Mouse (Mus musculus) hindbrain, embryonic 15.5 days (tissue): ENCODE results near the gene Hvcn1. TPM values are rescaled to one million over a fixed set of nuclear protein-coding genes. Genes with fewer than 3 reads are reported as not detected.
A peak's percentile ranks its signal among the peaks of the same experiment; 100 is the strongest.

Experiments
- ATAC-seq: fragments of 200-750 bp; cut with Nextera tagmentation; 2 replicates; pipeline ENCODE4 v1.8.0; 2017; ENCODE audit warnings: low read depth, moderate number of reproducible peaks, moderate TSS enrichment; ENCODE audit not compliant: low FRiP score
- H3K27ac ChIP-seq: fragments of 300-500 bp; sonication (generic); replicated peaks from 2 replicates; pipeline ENCODE4 v1.5.1; 2015; ENCODE audit warnings: mild to moderate bottlenecking, inconsistent platforms
- H3K27me3 ChIP-seq: fragments of 300-500 bp; sonication (generic); 2 replicates; pipeline ENCODE4 v1.6.1; 2015; ENCODE audit warnings: control low read depth, inconsistent platforms
- H3K36me3 ChIP-seq: fragments of 300-500 bp; sonication (generic); 2 replicates; pipeline ENCODE4 v1.6.1; 2015; ENCODE audit warnings: control low read depth, inconsistent platforms
- H3K4me1 ChIP-seq: fragments of 300-500 bp; sonication (generic); replicated peaks from 2 replicates; pipeline ENCODE4 v1.6.1; 2015; ENCODE audit warnings: control low read depth, inconsistent platforms
- H3K4me2 ChIP-seq: fragments of 300-500 bp; sonication (generic); 2 replicates; pipeline ENCODE4 v1.6.1; 2015; ENCODE audit warnings: moderate library complexity, mild to moderate bottlenecking, inconsistent platforms
- H3K4me3 ChIP-seq: fragments of 300-500 bp; sonication (generic); 2 replicates; pipeline ENCODE4 v1.5.1; 2015; ENCODE audit warnings: mild to moderate bottlenecking, inconsistent platforms
- H3K9ac ChIP-seq: fragments of 300-500 bp; sonication (generic); 2 replicates; pipeline ENCODE4 v1.6.1; 2015; ENCODE audit warnings: inconsistent platforms
- H3K9me3 ChIP-seq: fragments of 300-500 bp; sonication (generic); 2 replicates; pipeline ENCODE4 v1.6.1; 2016; ENCODE audit warnings: control low read depth, inconsistent platforms
- WGBS: fragments of 180-500 bp; shearing (Covaris S2); methylation state at CpG from one replicate; pipeline ENCODE4 v1.1.7; 2015; 5-methylcytosine and 5-hydroxymethylcytosine counted together
- polyA plus RNA-seq: library from polyadenylated mRNA; unstranded; fragments of >200 nt; fragmentation: Nextera tagmentation; extraction: Ambion mirVana; gene quantifications from 2 replicates; pipeline ENCODE4 v1.2.1, GENCODE M21; 2015

The Hvcn1 gene
- polyA plus RNA-seq, 1 experiment from 2014 or later = 1.4 TPM

DNA sequence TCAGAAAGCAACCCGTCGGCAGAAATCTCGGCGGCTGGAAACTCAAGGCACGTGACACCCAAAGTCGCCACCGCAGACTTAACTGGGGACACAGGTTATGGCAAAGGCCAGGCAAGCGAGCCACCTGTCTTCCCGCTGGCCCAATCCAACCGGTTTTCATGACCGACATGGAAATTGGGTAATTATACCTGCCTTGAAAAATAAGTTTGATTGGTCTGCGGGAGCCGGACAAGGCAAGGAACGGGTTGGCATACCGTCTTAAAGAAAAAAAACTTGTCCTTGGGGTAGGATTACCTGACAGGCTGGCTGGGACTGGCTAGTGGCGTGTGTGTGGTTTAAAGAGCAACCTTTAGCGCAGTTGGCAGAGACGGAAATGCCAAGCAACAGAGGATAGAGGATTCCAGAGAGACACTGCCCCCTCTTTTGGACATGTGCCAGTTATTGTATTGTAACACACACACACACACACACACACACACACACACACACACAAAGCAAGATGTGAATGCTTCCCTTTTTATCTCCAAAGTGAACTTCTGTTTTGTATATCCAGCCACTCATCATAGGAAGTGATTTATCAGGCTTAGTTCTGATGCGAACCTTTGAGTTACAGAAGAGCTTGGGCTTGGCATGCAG is 74.3 kb downstream of the Hvcn1 start:
- Histone ChIP-seq H3K4me2 (no peak overlapping the region), H3K4me1 (peaks cover 14% of the 10 kb centered on the region), H3K27me3 (no peaks in the 10 kb centered on the region), H3K36me3 (no peaks in the 10 kb centered on the region), H3K9me3 (no peaks in the 10 kb centered on the region), H3K9ac (no peak overlapping the region), H3K27ac (no peak overlapping the region), H3K4me3 (no peak overlapping the region)
- WGBS = 43% methylated on average over 19 of the region's 19 CpGs
- no peak for ATAC-seq

DNA sequence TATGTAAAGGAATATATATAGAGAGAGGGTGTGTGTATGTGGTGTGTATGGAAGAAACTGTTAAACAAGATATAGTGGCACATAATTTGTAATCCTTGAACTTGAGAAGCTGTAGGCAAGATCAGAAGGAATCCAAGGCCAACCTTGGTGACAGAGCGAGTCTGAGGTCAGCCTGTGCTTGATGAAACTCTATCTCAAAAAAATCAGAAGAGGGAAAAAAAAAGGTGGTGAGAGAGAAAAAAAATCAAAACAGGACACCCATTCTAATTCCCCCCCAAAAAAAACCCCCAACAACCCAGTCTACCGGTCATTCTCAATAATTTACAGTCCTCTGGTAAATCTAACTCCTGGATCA is 77.2 kb downstream of the Hvcn1 start:
- peak overlapping the region; percentile 65 for H3K4me3 ChIP-seq
- WGBS = 33% methylated on average over 2 of the region's 2 CpGs
- no peak overlapping the region for H3K9ac ChIP-seq
- H3K4me1 ChIP-seq = peaks cover 20% of the 10 kb centered on the region
- no peak for ATAC-seq
- H3K9me3 ChIP-seq = no peaks in the 10 kb centered on the region
- peak overlapping the region; percentile 90 for H3K4me2 ChIP-seq
- no peak overlapping the region for H3K27ac ChIP-seq
- 0 out of 2 replicates have a peak, but pooled peaks cover 2% of the 10 kb centered on the region for H3K36me3 ChIP-seq
- no peaks in the 10 kb centered on the region for H3K27me3 ChIP-seq

DNA sequence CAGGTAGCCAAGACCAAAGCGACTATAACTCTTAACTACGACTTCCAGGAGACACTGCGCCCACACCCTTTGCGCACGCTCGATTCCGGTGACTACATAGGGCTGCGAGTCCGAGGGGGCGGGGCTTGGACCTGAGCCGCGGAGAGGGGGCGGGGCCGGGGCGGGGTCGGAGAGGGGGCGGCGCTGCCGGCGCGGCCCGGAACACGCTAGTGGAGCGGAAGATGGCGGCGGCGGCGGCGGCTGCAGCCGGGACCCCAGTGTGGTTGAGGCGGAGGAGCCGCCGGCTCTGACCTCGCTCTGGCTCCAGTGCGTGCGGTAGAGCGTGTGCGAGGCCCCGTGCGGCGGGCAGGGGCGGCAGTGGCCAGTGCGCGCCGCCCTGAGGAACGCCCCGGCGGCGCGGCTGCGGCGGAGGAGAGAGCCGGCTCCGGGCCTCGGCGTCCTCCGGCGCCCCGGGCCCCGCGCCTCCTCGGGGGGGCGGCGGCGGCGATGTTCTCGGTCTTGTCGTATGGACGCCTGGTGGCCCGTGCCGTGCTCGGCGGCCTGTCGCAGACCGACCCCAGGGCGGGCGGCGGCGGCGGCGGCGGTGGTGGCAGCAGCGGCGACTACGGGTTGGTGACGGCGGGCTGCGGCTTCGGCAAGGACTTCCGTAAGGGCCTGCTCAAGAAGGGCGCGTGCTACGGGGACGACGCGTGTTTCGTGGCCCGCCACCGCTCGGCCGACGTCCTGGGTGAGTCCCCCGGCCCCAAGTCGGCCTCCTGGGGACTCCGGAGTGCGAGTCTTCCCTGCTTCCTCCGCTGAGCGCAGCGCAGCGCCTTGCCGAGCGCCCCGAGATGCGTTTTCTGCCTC is 77.8 kb downstream of the Hvcn1 start, which contains the start of gene Pptc7:
Gene Pptc7, plus strand, starts transcription at position 183 of the 846 bp plus-strand sequence.
- H3K4me2 ChIP-seq = peak within 1 kb of the TSS; percentile 90
- 0% methylated on average over 102 of the region's 114 CpGs for WGBS
- peak within 1 kb of the TSS; percentile 65 for H3K4me3 ChIP-seq
- H3K9me3 ChIP-seq = no peaks in the 10 kb centered on the region
- H3K9ac ChIP-seq = peak within 1 kb of the TSS; percentile 75
- peak; percentile 93 for ATAC-seq
- 0 out of 2 replicates have a peak, but pooled peaks cover 2% of the 10 kb centered on the region for H3K36me3 ChIP-seq
- H3K27me3 ChIP-seq = no peaks in the 10 kb centered on the region
- H3K27ac ChIP-seq = peak within 1 kb of the TSS; percentile 89
- H3K4me1 ChIP-seq = peaks cover 20% of the 10 kb centered on the region

DNA sequence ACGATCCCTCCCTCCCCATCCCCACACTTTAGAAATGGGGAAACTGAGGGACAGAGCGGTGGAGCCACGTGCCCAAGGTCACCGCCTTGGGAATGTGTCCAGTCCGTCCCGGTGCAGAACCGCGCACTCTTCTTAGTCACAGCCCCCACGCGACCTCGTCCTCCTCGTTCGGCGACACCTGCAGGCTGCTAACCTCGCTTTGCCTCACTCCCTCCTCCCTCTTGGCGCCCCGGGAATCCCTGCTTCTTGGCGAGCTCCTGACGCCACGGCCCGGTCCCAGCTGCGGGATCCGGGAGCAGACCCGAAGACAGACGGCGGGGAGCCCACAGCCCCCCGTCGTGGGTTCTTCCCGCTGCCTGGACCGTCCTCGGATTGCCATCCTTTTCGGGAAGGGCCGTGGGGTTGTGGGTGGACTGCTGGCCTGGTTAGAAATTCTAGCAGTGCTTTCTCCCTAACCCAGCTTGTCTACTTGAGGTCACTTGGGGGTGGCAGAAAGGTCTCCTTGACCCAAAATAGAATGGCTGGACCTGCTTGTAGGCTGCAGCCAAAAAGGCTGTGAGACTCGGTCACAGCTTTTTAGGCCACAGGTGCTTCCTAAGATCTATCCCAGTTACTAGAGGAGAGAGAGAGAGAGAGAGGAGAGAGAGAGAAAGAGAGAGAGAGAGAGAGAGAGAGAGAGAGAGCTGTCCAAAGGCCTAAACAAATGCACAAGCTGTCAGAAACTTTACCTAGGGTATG is 78.6 kb downstream of the Hvcn1 start:
- Histone ChIP-seq H3K9me3 (no peaks in the 10 kb centered on the region), H3K36me3 (0 out of 2 replicates have a peak, but pooled peaks cover 2% of the 10 kb centered on the region), H3K27me3 (no peaks in the 10 kb centered on the region), H3K4me2 (peak overlapping the region; percentile 90), H3K27ac (peak overlapping the region; percentile 89), H3K4me3 (peak overlapping the region; percentile 65), H3K9ac (peak overlapping the region; percentile 75), H3K4me1 (peaks cover 20% of the 10 kb centered on the region)
- under 1% methylated on average over 34 of the region's 34 CpGs for WGBS
- ATAC-seq = peak; percentile 53; the same call in 1 of the 2 replicates

DNA sequence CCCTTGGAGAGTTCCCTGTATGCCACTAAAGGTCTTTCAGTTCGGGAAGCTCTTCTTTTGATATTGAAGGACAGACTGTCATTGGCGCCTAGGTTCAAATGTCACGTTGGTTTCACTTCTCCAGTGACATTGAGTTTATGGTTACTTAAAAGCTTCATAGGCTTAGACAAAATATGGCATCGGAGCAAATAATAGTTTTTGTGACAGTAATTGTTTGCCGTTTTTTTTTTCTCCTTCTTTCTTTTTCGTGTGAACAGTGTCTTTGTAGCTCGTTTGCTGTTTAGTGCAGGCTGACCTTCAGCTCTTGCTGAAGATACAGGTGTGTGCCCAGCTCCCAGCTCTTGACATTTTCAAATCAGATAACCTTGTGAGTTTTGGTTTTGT is 79.2 kb downstream of the Hvcn1 start:
- H3K4me2 ChIP-seq = peak overlapping the region; percentile 90
- no peaks in the 10 kb centered on the region for H3K27me3 ChIP-seq
- 59% methylated on average over 7 of the region's 7 CpGs for WGBS
- H3K9ac ChIP-seq = peak overlapping the region; percentile 75; the same call in 1 of the 2 replicates
- H3K27ac ChIP-seq = no peak overlapping the region
- peak overlapping the region; percentile 65 for H3K4me3 ChIP-seq
- ATAC-seq = no peak
- peaks cover 19% of the 10 kb centered on the region for H3K4me1 ChIP-seq
- 0 out of 2 replicates have a peak, but pooled peaks cover 2% of the 10 kb centered on the region for H3K36me3 ChIP-seq
- no peaks in the 10 kb centered on the region for H3K9me3 ChIP-seq

DNA sequence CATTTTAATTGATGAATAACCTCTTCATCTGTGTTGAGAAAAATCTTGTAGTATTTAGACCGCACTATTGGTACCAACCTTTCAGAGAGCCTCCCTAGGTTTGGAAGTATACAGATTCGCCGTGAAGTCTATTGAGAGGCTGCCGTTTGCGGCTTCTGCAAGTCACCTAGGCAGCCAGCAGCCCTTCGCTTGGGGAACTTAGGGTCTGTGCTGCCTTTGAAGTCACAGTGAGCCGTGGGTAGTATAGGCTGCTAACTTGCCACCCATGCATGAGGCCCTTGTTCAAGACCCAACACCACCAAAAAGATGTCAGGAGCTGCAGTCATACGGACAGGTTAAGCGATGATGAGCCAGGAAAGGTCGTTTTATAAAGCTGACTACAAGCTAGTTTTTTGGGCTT is 79.6 kb downstream of the Hvcn1 start:
- 0 out of 2 replicates have a peak overlapping the region, but pooled peaks have one; percentile 8 for H3K4me3 ChIP-seq
- H3K9ac ChIP-seq = 0 out of 2 replicates have a peak overlapping the region, but pooled peaks have one; percentile 12
- H3K4me2 ChIP-seq = peak overlapping the region; percentile 90
- peaks cover 16% of the 10 kb centered on the region for H3K4me1 ChIP-seq
- H3K36me3 ChIP-seq = 0 out of 2 replicates have a peak, but pooled peaks cover 2% of the 10 kb centered on the region
- no peak for ATAC-seq
- 85% methylated on average over 10 of the region's 10 CpGs for WGBS
- H3K9me3 ChIP-seq = no peaks in the 10 kb centered on the region
- H3K27me3 ChIP-seq = no peaks in the 10 kb centered on the region
- no peak overlapping the region for H3K27ac ChIP-seq

DNA sequence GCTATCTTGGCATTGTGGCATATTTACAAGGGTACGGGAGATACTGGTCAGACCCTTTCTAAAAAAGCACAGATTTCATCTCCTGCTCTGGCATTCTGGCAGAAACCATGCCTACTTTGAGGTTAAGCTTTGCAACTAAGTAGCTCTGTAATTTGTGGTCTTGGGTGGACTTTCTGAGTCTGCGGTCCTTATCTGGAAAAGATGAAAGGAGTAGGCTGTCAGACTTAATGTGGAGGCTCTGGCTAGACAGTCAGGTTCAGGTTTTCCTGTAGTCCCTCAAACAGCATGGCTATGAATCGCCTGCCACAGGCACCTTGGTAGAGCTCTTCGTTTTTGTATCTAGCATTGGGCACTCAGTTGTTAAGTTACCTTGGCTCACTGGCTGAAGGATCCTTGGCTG is 80.4 kb downstream of the Hvcn1 start:
- no peak for ATAC-seq
- no peaks in the 10 kb centered on the region for H3K27me3 ChIP-seq
- H3K4me1 ChIP-seq = peaks cover 17% of the 10 kb centered on the region
- H3K4me3 ChIP-seq = no peak overlapping the region
- H3K4me2 ChIP-seq = no peak overlapping the region
- 90% methylated on average over 4 of the region's 4 CpGs for WGBS
- no peaks in the 10 kb centered on the region for H3K9me3 ChIP-seq
- H3K27ac ChIP-seq = no peak overlapping the region
- no peak overlapping the region for H3K9ac ChIP-seq
- H3K36me3 ChIP-seq = 0 out of 2 replicates have a peak, but pooled peaks cover 2% of the 10 kb centered on the region

DNA sequence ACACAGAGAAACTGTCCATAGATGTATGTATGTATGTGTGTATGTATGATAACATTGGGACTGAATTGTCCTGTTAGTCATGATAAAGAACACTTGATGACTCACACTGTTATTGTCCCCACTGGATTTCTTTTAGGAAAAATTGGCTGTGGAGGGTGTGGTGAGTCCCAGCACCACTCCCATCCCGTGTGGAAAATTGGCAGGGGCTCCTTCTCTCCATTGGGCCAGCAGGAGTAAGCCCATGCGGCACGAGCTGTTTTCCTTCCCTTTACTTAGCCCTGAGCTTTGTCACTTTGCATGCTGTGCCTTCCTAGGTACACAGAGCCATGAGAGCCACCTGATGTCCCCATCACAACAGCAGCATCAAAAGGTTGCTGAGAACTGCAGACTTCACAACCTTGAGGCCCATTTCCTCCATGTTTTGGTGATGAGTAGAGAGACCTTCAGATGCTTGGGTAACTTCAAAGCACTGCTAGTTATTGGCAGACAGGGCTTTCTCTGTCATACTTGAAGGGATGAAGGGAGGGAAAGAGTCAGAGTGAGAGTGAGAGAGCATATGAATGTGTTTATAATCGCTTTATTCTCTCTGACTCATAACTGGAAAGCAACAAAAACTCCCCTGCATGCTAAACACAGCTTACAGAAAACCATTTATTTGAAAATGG is 81.7 kb downstream of the Hvcn1 start:
- Histone ChIP-seq H3K27me3 (no peaks in the 10 kb centered on the region), H3K9me3 (no peaks in the 10 kb centered on the region), H3K36me3 (0 out of 2 replicates have a peak, but pooled peaks cover 2% of the 10 kb centered on the region), H3K27ac (no peak overlapping the region), H3K4me2 (no peak overlapping the region), H3K4me3 (no peak overlapping the region), H3K9ac (no peak overlapping the region), H3K4me1 (peaks cover 22% of the 10 kb centered on the region)
- no peak for ATAC-seq
- 95% methylated on average over 4 of the region's 4 CpGs for WGBS

DNA sequence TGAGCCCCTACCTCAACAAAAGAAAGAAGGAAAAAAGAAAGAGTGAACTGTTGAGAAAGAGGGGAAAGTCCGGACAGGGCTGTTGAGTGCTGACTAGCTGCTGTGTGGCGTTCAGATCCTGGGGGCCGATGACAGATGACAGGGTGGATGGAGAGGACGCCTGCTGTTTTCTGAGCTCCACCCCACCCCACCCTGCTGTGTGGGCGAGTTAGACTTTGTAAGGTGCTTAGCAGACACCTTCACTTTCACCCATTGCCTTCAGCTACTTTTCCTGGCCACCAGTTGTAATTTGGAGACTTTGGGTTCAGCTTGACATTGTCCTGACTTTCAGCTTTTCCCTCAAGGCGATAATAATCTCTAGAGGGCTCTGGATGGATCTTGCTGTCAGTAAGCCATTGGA is 84.5 kb downstream of the Hvcn1 start:
- Histone ChIP-seq H3K4me1 (peaks cover 34% of the 10 kb centered on the region), H3K27me3 (no peaks in the 10 kb centered on the region), H3K4me2 (no peak overlapping the region), H3K9ac (no peak overlapping the region), H3K4me3 (no peak overlapping the region), H3K27ac (no peak overlapping the region), H3K9me3 (no peaks in the 10 kb centered on the region), H3K36me3 (0 out of 2 replicates have a peak, but pooled peaks cover 2% of the 10 kb centered on the region)
- ATAC-seq = no peak
- 66% methylated on average over 6 of the region's 6 CpGs for WGBS
